Mouse (Mus musculus): ENCODE measurements around the gene Elof1.

GRCm38 (mm10) chr9:22067195-22067594, 49.8 kb downstream of the Elof1 start:
- TF ChIP-seq CTCF (IDR thresholded peaks at IDR 0.05): no peak
- TF ChIP-seq EP300 (IDR thresholded peaks at IDR 0.05): no peak

All from lung, postnatal 0 days (tissue).